Mouse (Mus musculus): ENCODE results near the gene Lins1. TPM values are rescaled to one million over a fixed set of nuclear protein-coding genes. Genes with fewer than 3 reads are reported as not detected.
A peak's percentile ranks its signal among the peaks of the same experiment; 100 is the strongest.

The Lins1 gene
- polyA plus RNA-seq, 1 experiment from 2014 or later = 14.8 TPM

DNA sequence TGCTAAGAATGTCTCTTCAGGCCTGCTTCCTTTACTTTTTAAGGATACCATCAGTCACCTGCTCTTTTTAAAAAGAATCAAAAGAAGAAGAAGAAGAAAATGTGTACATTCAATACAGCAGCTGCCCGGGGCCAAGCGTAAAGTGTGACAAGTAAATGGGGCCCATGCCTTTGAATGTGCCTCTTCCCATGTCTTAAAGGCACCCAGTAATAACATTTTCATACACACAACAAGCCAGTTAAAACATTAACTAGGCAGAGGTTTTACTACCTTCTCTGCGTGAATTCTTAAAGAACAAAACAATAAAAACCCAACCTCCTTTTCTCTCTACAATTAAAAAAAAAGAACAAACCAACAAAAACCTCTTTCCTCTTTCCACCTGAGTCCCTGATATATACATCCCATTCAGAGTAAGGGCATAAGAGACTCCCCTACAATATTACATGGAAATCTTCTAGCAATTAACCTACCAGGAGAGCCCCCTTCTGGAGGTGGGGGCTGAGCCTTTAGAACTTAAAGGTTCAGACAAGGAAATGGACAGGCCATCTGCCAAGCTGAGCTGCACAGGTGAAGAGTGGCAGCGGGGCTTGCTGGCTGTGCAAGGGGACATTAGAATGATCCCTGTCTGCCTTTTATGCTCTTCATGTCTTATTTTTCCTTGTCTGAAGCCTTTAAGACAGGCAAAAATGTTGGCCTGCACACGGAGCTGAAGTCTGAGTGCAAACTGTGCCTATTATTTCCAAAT is 7.4 kb upstream of the Lins1 start:
- 0 out of 2 replicates have a peak, but pooled peaks cover 3% of the 10 kb centered on the region for H3K4me1 ChIP-seq (replicated peaks)
- peaks cover 64% of the 10 kb centered on the region for H3K36me3 ChIP-seq
- H3K27me3 ChIP-seq = no peaks in the 10 kb centered on the region
- ATAC-seq (ENCODE audit: low read depth) = no peak
- 80% methylated on average over 5 of the region's 5 CpGs for WGBS
- H3K27ac ChIP-seq (replicated peaks) = no peak overlapping the region
- H3K4me3 ChIP-seq = no peak overlapping the region
- H3K4me2 ChIP-seq = no peak overlapping the region
- H3K9me3 ChIP-seq = no peaks in the 10 kb centered on the region
- no peak overlapping the region for H3K9ac ChIP-seq

DNA sequence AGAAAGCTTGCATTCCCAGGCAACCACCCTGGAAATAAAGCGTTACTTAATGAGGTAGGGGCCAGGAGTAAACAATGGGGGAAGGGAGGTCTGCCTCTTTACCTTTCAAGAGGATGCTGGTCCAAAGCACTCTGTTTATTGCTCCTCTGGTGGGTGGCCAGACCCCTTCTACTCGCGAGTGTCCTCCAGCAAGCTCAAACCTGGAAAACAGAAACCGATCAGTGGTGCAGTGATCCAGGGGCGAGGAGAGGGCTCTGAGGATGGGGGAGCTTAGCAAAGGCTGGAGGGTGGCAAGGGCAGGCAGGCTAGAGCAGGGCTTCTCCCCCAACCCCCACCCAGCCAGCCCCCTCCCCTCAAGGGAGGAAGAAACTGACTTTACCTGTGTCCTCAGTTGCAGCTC is 968 bp upstream of the Lins1 start:
- Histone ChIP-seq H3K9me3 (no peaks in the 10 kb centered on the region), H3K27ac (replicated peaks) (peak overlapping the region; percentile 59; the same call in 1 of the 2 replicates), H3K36me3 (peaks cover 11% of the 10 kb centered on the region; the same call in 1 of the 2 replicates), H3K27me3 (no peaks in the 10 kb centered on the region), H3K9ac (peak overlapping the region; percentile 88), H3K4me2 (peak overlapping the region; percentile 93), H3K4me3 (peak overlapping the region; percentile 77), H3K4me1 (replicated peaks) (peaks cover 22% of the 10 kb centered on the region)
- peak; percentile 4 for ATAC-seq (ENCODE audit: low read depth)
- WGBS = 2% methylated on average over 5 of the region's 5 CpGs

DNA sequence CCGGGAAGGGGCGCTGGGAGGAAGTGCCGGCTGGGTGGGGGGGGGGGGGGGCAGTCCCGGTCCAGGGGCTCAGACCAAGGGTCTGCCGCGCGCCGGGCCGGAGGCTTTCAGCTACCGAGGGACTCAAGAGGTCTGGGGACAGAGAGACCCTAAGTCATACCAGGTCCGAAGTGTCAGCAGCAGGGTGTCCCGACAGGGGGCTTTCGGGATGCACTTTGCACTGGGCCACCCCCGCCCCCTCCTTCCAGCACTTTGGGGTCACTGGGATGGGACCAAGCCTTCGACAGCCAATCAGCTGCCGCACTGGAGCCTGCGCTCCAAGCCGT is 432 bp upstream of the Lins1 start, which contains the start of gene Asb7:
TSS of gene Asb7 (minus strand) at position 303 of the 326 bp plus-strand sequence.
- 0% methylated on average over 17 of the region's 18 CpGs for WGBS
- peak; percentile 95; the same call in 1 of the 2 replicates for ATAC-seq (ENCODE audit: low read depth)
- Histone ChIP-seq H3K4me2 (peak within 1 kb of the TSS; percentile 93), H3K36me3 (peaks cover 8% of the 10 kb centered on the region; the same call in 1 of the 2 replicates), H3K27me3 (no peaks in the 10 kb centered on the region), H3K9me3 (no peaks in the 10 kb centered on the region), H3K4me1 (replicated peaks) (peaks cover 22% of the 10 kb centered on the region), H3K27ac (replicated peaks) (peak within 1 kb of the TSS; percentile 96), H3K4me3 (peak within 1 kb of the TSS; percentile 77), H3K9ac (peak within 1 kb of the TSS; percentile 88)

DNA sequence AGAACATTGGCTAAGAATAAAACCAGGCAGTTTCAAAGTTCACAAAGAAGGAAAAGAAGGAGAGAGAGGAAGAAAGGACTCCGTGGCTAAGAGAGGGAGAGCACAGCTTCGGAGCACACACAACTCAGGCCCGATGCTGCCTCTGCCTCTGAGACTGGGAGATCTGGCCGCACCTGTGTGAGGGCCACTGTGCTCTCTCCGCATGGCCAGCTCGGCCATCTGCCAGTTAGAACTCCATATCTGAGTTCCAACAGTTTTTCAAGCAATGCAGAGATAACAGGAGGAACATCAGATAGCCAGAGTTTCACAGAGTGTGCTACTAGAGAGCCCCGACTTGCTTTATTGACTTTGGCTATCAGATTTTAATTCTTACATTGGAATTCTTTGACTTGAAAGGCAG is 4.8 kb downstream of the Lins1 start:
- H3K36me3 ChIP-seq = peaks cover 27% of the 10 kb centered on the region
- H3K27me3 ChIP-seq = no peaks in the 10 kb centered on the region
- H3K9me3 ChIP-seq = no peaks in the 10 kb centered on the region
- H3K27ac ChIP-seq (replicated peaks) = no peak overlapping the region
- 78% methylated on average over 7 of the region's 7 CpGs for WGBS
- H3K4me1 ChIP-seq (replicated peaks) = peaks cover 8% of the 10 kb centered on the region
- no peak overlapping the region for H3K4me3 ChIP-seq
- no peak overlapping the region for H3K9ac ChIP-seq
- ATAC-seq (ENCODE audit: low read depth) = no peak
- H3K4me2 ChIP-seq = no peak overlapping the region

DNA sequence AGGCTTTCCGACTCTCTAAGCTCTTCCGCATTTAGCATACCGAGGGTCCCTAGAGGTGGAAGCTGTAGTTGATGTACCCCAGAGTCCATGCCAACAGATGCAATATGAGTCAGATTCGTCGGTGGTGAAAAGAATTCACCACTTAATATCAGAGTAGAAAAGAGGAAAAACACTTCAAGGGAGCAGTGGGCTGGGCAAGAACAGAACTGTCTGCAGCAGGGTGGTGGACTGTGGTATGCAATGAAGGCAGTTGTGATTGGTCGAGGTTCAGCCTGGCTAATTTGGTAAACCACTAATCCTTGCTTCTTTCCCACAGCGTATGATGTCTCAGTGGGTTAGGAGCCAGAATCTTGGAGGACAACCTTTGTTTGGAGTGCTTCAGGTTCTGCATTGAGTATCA is 13.0 kb downstream of the Lins1 start:
- Histone ChIP-seq H3K36me3 (peaks cover 60% of the 10 kb centered on the region), H3K9ac (no peak overlapping the region), H3K27me3 (no peaks in the 10 kb centered on the region), H3K4me1 (replicated peaks) (no peaks in the 10 kb centered on the region), H3K9me3 (no peaks in the 10 kb centered on the region), H3K27ac (replicated peaks) (no peak overlapping the region), H3K4me2 (no peak overlapping the region), H3K4me3 (no peak overlapping the region)
- 96% methylated on average over 7 of the region's 7 CpGs for WGBS
- ATAC-seq (ENCODE audit: low read depth) = no peak

DNA sequence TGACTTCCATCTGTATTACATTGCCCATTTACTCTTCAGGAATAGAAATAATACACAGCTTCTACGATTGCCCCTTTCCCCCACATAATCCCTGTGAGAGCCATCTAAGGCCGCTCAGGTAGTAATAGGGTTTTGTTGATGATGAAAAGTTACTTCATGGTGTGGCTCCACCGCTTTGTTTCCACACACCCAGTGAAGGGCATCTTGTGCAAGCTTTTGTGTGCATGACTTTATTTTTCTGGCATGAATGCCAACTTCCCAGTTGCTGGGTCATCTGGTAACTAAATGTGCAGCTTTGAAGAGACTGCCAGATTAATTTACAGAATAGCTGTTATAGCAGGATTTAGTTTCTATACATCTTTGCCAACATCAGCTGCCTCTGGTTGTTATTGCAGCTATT is 14.9 kb downstream of the Lins1 start:
- 86% methylated on average over 3 of the region's 3 CpGs for WGBS
- Histone ChIP-seq H3K9me3 (no peaks in the 10 kb centered on the region), H3K9ac (no peak overlapping the region), H3K27ac (replicated peaks) (no peak overlapping the region), H3K27me3 (no peaks in the 10 kb centered on the region), H3K36me3 (peaks cover 56% of the 10 kb centered on the region), H3K4me2 (no peak overlapping the region), H3K4me1 (replicated peaks) (no peaks in the 10 kb centered on the region), H3K4me3 (no peak overlapping the region)
- ATAC-seq (ENCODE audit: low read depth) = no peak

DNA sequence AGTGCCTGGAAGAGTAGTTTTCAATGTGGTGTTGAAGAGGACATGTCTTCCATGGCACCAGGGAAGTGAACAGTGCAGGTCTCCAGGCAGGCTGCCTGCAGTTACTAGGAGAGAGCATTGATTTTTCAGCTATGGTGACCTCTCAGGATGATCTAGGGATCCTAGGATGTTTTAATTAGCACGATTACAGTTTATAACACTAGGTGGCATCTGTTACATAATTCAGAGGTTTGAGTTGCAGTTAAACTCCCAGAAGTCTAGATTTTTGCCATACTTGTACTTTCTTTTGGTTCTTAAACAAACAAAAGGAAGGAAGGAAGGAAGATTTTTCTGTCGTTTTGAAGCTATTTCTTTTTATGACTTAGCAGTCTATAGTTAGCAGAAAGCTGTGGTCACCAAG is 21.5 kb downstream of the Lins1 start:
- H3K27ac ChIP-seq (replicated peaks) = no peak overlapping the region
- no peak overlapping the region for H3K4me2 ChIP-seq
- 67% methylated on average over 2 of the region's 2 CpGs for WGBS
- no peaks in the 10 kb centered on the region for H3K27me3 ChIP-seq
- H3K9ac ChIP-seq = no peak overlapping the region
- no peaks in the 10 kb centered on the region for H3K9me3 ChIP-seq
- no peak overlapping the region for H3K4me3 ChIP-seq
- ATAC-seq (ENCODE audit: low read depth) = no peak
- no peaks in the 10 kb centered on the region for H3K4me1 ChIP-seq (replicated peaks)
- H3K36me3 ChIP-seq = peaks cover 59% of the 10 kb centered on the region

DNA sequence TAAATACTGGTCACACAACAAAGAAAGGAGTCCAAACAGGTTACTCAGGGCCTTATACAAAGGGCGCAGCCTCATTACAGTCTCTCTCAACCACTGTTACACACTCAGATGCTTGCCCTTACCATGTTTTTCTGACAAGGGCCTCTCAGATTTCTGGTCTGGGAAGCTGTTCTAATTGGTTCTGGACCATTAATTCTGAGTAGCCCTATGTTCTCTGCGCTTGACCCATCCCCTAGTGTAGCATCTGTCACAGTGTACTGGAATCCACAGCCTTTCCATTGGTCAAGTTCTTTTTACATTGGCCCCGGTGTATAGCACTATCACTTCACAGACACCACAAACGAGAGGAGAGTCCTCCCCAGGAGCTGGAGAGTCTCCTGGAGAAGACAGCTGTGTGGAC is 34.8 kb downstream of the Lins1 start:
- 36% methylated on average over 4 of the region's 4 CpGs for WGBS
- peak; percentile 53; the same call in 1 of the 2 replicates for ATAC-seq (ENCODE audit: low read depth)
- H3K9ac ChIP-seq = no peak overlapping the region
- H3K4me2 ChIP-seq = no peak overlapping the region
- H3K36me3 ChIP-seq = peaks cover 16% of the 10 kb centered on the region; the same call in 1 of the 2 replicates
- 0 out of 2 replicates have a peak, but pooled peaks cover 5% of the 10 kb centered on the region for H3K4me1 ChIP-seq (replicated peaks)
- H3K9me3 ChIP-seq = no peaks in the 10 kb centered on the region
- H3K27me3 ChIP-seq = peaks cover 68% of the 10 kb centered on the region
- H3K4me3 ChIP-seq = no peak overlapping the region
- H3K27ac ChIP-seq (replicated peaks) = no peak overlapping the region

DNA sequence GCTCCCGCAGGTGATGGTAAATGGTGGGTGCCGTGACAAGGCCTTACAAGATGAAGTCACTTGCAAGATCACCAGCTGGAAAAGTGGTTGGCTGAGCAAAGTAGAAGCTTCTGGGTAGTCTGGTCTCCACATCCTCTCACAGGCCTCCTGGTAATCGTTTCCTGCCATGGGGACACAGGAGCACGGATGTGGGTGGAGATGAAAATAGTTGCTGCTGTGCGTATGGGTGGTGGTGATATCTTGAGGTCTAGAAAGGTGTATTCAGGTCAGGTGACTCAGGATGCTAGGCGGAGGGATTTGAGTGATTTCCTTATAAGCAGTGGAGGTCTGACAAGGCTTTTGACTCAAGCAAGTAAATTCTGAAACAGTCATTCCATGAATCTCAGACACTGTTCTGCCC is 35.3 kb downstream of the Lins1 start:
- H3K9me3 ChIP-seq = no peaks in the 10 kb centered on the region
- no peak overlapping the region for H3K27ac ChIP-seq (replicated peaks)
- 0 out of 2 replicates have a peak, but pooled peaks cover 5% of the 10 kb centered on the region for H3K4me1 ChIP-seq (replicated peaks)
- 82% methylated on average over 6 of the region's 6 CpGs for WGBS
- H3K4me2 ChIP-seq = no peak overlapping the region
- H3K27me3 ChIP-seq = peaks cover 69% of the 10 kb centered on the region
- ATAC-seq (ENCODE audit: low read depth) = no peak
- no peak overlapping the region for H3K4me3 ChIP-seq
- 0 out of 2 replicates have a peak, but pooled peaks cover 11% of the 10 kb centered on the region for H3K36me3 ChIP-seq
- no peak overlapping the region for H3K9ac ChIP-seq

DNA sequence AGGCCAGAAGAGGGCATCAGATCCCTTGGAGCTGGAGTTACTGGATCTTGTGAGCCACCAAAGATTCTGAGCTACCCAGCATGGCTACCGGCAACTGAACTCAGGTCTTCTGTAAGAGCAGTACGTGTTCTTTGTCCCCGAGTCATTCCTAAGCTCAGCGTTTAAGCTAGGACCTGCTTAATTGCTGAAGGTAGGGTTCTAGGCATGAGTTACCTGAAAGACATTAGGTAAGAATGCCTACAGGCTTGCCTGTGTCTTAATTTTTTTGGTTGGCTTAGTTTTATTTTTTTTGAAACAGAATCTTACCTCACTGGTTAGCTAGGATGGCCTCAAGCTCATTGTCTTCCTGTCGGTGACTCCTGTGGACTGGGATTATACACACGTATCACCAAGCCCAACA is 38.4 kb downstream of the Lins1 start:
- no peak for ATAC-seq (ENCODE audit: low read depth)
- Histone ChIP-seq H3K36me3 (no peaks in the 10 kb centered on the region), H3K27me3 (peaks cover 55% of the 10 kb centered on the region), H3K4me3 (no peak overlapping the region), H3K27ac (replicated peaks) (no peak overlapping the region), H3K9me3 (no peaks in the 10 kb centered on the region), H3K4me2 (no peak overlapping the region), H3K9ac (no peak overlapping the region), H3K4me1 (replicated peaks) (0 out of 2 replicates have a peak, but pooled peaks cover 5% of the 10 kb centered on the region)
- WGBS = 90% methylated on average over 6 of the region's 6 CpGs

DNA sequence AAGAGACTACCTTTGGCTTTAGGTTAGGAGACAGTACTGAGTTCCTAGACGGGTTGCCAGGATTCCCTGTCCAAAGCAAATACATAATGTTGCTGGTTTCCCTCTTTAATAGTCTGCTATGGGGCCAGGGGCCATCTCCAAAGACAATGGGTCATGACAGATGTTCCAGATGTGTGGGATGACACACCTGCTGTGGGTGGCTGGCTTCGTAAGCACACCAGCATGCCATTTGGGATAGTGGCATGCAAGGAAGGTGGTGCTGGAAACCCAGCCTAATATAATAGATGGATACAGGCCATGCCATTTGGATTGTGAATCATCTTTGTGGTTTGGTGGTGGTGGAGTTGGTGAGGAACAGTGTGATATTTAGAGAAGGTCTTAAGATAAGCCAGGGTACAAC is 39.5 kb downstream of the Lins1 start:
- Histone ChIP-seq H3K4me3 (no peak overlapping the region), H3K4me2 (no peak overlapping the region), H3K27ac (replicated peaks) (no peak overlapping the region), H3K9me3 (no peaks in the 10 kb centered on the region), H3K27me3 (peaks cover 49% of the 10 kb centered on the region), H3K36me3 (no peaks in the 10 kb centered on the region), H3K4me1 (replicated peaks) (no peaks in the 10 kb centered on the region), H3K9ac (no peak overlapping the region)
- ATAC-seq (ENCODE audit: low read depth) = no peak
- 83% methylated on average over 2 of the region's 2 CpGs for WGBS

DNA sequence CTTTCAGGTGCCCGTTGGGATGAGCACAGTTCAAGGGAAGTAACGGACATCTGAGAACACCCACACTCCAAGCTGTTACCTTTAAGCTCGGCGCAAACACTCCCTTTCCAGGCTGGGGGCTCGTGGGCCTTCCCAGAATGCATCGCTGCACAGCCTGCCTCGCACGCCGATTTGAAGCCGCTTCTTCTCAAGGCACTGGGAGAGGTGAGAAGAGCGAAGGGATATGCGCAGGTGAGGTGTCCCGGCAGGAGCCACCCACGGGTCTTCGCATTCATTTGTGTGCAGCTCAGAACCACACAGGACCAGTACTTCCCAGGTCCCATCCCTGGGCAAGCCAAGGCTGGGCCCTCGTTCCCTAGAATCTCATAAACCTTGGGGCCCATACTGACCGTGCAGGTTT is 43.7 kb downstream of the Lins1 start:
- no peak for ATAC-seq (ENCODE audit: low read depth)
- H3K4me1 ChIP-seq (replicated peaks) = no peaks in the 10 kb centered on the region
- peaks cover 13% of the 10 kb centered on the region for H3K27me3 ChIP-seq
- no peak overlapping the region for H3K4me3 ChIP-seq
- no peak overlapping the region for H3K9ac ChIP-seq
- H3K36me3 ChIP-seq = no peaks in the 10 kb centered on the region
- H3K27ac ChIP-seq (replicated peaks) = no peak overlapping the region
- 95% methylated on average over 17 of the region's 17 CpGs for WGBS
- H3K9me3 ChIP-seq = no peaks in the 10 kb centered on the region
- H3K4me2 ChIP-seq = no peak overlapping the region

DNA sequence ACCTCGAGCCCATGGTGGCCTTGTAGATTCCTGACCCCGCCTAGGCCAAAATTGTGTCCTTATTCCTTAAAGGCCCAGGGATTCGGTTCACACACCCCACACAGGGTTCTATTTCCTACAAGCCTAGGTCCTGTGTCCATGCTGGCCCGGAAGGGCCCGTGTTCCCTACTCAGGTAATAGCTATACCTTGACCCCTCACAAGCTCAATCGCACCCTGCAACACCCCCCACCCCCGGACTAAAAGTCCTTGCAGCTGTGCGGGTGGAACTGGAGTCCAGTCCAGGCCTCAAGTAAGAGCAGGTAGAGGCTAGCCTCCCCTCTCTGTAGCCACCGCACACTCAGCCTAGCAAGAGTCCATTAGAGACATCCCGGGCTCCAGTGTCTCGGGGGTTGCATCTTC is 44.2 kb downstream of the Lins1 start:
- no peak overlapping the region for H3K27ac ChIP-seq (replicated peaks)
- H3K27me3 ChIP-seq = peaks cover 11% of the 10 kb centered on the region
- WGBS = 92% methylated on average over 11 of the region's 11 CpGs
- H3K4me1 ChIP-seq (replicated peaks) = no peaks in the 10 kb centered on the region
- no peaks in the 10 kb centered on the region for H3K9me3 ChIP-seq
- H3K4me3 ChIP-seq = no peak overlapping the region
- no peaks in the 10 kb centered on the region for H3K36me3 ChIP-seq
- no peak overlapping the region for H3K4me2 ChIP-seq
- no peak overlapping the region for H3K9ac ChIP-seq
- ATAC-seq (ENCODE audit: low read depth) = no peak

Measured in neural tube, embryonic 13.5 days (tissue).